Mouse (Mus musculus) lung, embryonic 15.5 days (tissue): Measurements from ENCODE around the gene Sugt1. TPM values are rescaled to one million over a fixed set of nuclear protein-coding genes. Genes with fewer than 3 reads are reported as not detected.

Source experiments
- ATAC-seq: fragments of 200-750 bp; cut with Nextera tagmentation; 2 replicates; pipeline ENCODE4 v1.8.0; 2017; ENCODE audit warnings: moderate number of reproducible peaks, borderline replicate concordance; ENCODE audit not compliant: low FRiP score, low TSS enrichment; ENCODE audit errors: extremely low read depth
- H3K27ac ChIP-seq: fragments of 300-500 bp; sonication (generic); 2 replicates; pipeline ENCODE4 v1.5.1; 2015; ENCODE audit warnings: moderate library complexity, mild to moderate bottlenecking, inconsistent platforms
- H3K27me3 ChIP-seq: fragments of 300-500 bp; sonication (generic); 2 replicates; pipeline ENCODE4 v1.6.1; 2015; ENCODE audit warnings: inconsistent platforms
- H3K36me3 ChIP-seq: fragments of 300-500 bp; sonication (generic); 2 replicates; pipeline ENCODE4 v1.6.1; 2015; ENCODE audit warnings: inconsistent platforms
- H3K4me1 ChIP-seq: fragments of 300-500 bp; sonication (generic); 2 replicates; pipeline ENCODE4 v1.6.1; 2015; ENCODE audit warnings: inconsistent platforms
- H3K4me2 ChIP-seq: fragments of 300-500 bp; sonication (generic); 2 replicates; pipeline ENCODE4 v1.6.1; 2015; ENCODE audit warnings: inconsistent platforms, mild to moderate bottlenecking, moderate library complexity
- H3K4me3 ChIP-seq: fragments of 300-500 bp; sonication (generic); 2 replicates; pipeline ENCODE4 v1.5.1; 2015; ENCODE audit warnings: mild to moderate bottlenecking, inconsistent platforms
- H3K9ac ChIP-seq: fragments of 300-500 bp; sonication (generic); 2 replicates; pipeline ENCODE4 v1.6.1; 2015; ENCODE audit warnings: inconsistent platforms
- H3K9me3 ChIP-seq: fragments of 300-500 bp; sonication (generic); 2 replicates; pipeline ENCODE4 v1.6.1; 2016; ENCODE audit warnings: inconsistent platforms
- WGBS: fragments of 180-500 bp; shearing (Covaris S2); methylation state at CpG from one replicate; pipeline ENCODE4 v1.1.7; 2015; 5-methylcytosine and 5-hydroxymethylcytosine counted together
- polyA plus RNA-seq: library from polyadenylated mRNA; unstranded; fragments of >200 nt; fragmentation: Nextera tagmentation; extraction: Ambion mirVana; gene quantifications from 2 replicates; pipeline ENCODE4 v1.2.1, GENCODE M21; 2015

Sugt1 gene
- polyA plus RNA-seq, 1 experiment from 2014 or later: 127 TPM

- H3K9me3 ChIP-seq: no peaks in the 10 kb centered on the region
- no peak for ATAC-seq
- peak overlapping the region; percentile 66 for H3K4me3 ChIP-seq
- H3K4me2 ChIP-seq: peak overlapping the region; percentile 64
- H3K36me3 ChIP-seq: peaks cover 2% of the 10 kb centered on the region; the same call in 1 of the 2 replicates
- H3K4me1 ChIP-seq: peaks cover 13% of the 10 kb centered on the region
- no peaks in the 10 kb centered on the region for H3K27me3 ChIP-seq
- 28% methylated on average over 16 of the region's 16 CpGs for WGBS
- peak overlapping the region; percentile 95 for H3K27ac ChIP-seq
- peak overlapping the region; percentile 66 for H3K9ac ChIP-seq
Observed at GRCm38 (mm10) chr14:79586499-79587138, 872 bp upstream of the Sugt1 start.

DNA sequence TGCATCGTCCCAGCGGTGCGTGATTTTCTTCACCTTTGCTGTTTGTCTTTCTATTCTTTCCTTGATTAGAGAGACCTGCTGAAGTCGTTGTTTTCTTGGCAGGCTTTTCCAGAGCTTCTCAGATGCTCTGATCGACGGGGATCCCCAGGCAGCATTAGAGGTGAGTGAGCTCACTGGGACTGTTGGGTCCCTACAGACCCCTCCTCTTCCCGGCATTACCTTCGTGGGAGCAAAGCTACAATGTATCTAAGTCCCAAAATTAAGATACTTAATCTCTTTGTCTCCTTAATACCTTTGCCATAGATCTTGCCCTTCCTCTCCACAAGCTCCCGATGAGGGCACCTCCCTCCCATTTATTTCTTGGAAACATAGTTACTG, 350 bp downstream of the Sugt1 start:
- ATAC-seq: peak; percentile 16; the same call in 1 of the 2 replicates
- 3% methylated on average over 9 of the region's 9 CpGs for WGBS

GRCm38 (mm10) chr14:79588534-79588951, 1.1 kb downstream of the Sugt1 start:
- H3K4me1 ChIP-seq: peaks cover 13% of the 10 kb centered on the region
- no peak overlapping the region for H3K27ac ChIP-seq
- peak overlapping the region; percentile 66 for H3K4me3 ChIP-seq
- no peaks in the 10 kb centered on the region for H3K9me3 ChIP-seq
- H3K9ac ChIP-seq: peak overlapping the region; percentile 60
- H3K36me3 ChIP-seq: no peaks in the 10 kb centered on the region; the same call in 1 of the 2 replicates
- 76% methylated on average over 9 of the region's 9 CpGs for WGBS
- H3K27me3 ChIP-seq: no peaks in the 10 kb centered on the region
- no peak for ATAC-seq
- peak overlapping the region; percentile 64 for H3K4me2 ChIP-seq

More for the DNA sequence above, 350 bp downstream of the Sugt1 start:
- Histone ChIP-seq H3K4me2 (peak overlapping the region; percentile 64), H3K27me3 (no peaks in the 10 kb centered on the region), H3K4me3 (peak overlapping the region; percentile 66), H3K4me1 (peaks cover 13% of the 10 kb centered on the region), H3K9ac (peak overlapping the region; percentile 60), H3K36me3 (no peaks in the 10 kb centered on the region; the same call in 1 of the 2 replicates), H3K27ac (peak overlapping the region; percentile 95), H3K9me3 (no peaks in the 10 kb centered on the region)

DNA sequence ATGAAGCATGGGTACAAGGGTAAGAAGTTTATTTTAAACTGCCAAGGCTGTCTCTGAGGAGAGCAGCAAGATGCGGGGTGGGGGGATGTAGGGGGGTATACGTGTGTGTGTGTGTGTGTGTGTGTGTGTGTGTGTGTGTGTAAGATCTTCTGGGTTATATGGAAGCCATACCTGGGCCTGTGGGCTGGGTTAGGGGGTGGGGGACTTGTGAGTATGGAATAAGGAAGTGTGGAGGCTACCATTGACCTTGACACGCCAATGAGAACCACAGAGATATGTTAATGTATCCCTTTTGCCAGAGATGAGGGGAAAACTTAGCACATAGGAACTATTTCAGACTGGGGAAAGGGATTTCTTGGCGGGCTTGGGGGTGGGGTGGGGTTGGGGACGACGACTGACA, 1.9 kb downstream of the Sugt1 start:
- Histone ChIP-seq H3K4me3 (no peak overlapping the region), H3K9me3 (no peaks in the 10 kb centered on the region), H3K4me1 (peaks cover 13% of the 10 kb centered on the region), H3K9ac (no peak overlapping the region), H3K4me2 (no peak overlapping the region; the same call in 1 of the 2 replicates), H3K36me3 (no peaks in the 10 kb centered on the region; the same call in 1 of the 2 replicates), H3K27me3 (no peaks in the 10 kb centered on the region), H3K27ac (no peak overlapping the region)
- ATAC-seq: no peak
- WGBS: 86% methylated on average over 6 of the region's 6 CpGs

GRCm38 (mm10) chr14:79590916-79591315, 3.4 kb downstream of the Sugt1 start:
- no peak overlapping the region for H3K9ac ChIP-seq
- 93% methylated on average over 8 of the region's 8 CpGs for WGBS
- H3K27ac ChIP-seq: no peak overlapping the region
- peaks cover 13% of the 10 kb centered on the region for H3K4me1 ChIP-seq
- no peaks in the 10 kb centered on the region for H3K27me3 ChIP-seq
- ATAC-seq: no peak
- peaks cover 4% of the 10 kb centered on the region; the same call in 1 of the 2 replicates for H3K36me3 ChIP-seq
- no peak overlapping the region for H3K4me2 ChIP-seq
- no peaks in the 10 kb centered on the region for H3K9me3 ChIP-seq
- H3K4me3 ChIP-seq: no peak overlapping the region

- Histone ChIP-seq H3K4me2 (no peak overlapping the region), H3K4me1 (peaks cover 13% of the 10 kb centered on the region), H3K4me3 (no peak overlapping the region), H3K27ac (no peak overlapping the region), H3K36me3 (peaks cover 6% of the 10 kb centered on the region; the same call in 1 of the 2 replicates), H3K9me3 (no peaks in the 10 kb centered on the region), H3K9ac (no peak overlapping the region), H3K27me3 (no peaks in the 10 kb centered on the region)
- WGBS: 89% methylated on average over 2 of the region's 2 CpGs
- ATAC-seq: no peak
Observed at GRCm38 (mm10) chr14:79591611-79592010, 4.1 kb downstream of the Sugt1 start.

GRCm38 (mm10) chr14:79594069-79594468, 6.6 kb downstream of the Sugt1 start:
- ATAC-seq: no peak
- Histone ChIP-seq H3K4me1 (peaks cover 5% of the 10 kb centered on the region), H3K27ac (no peak overlapping the region), H3K9me3 (no peaks in the 10 kb centered on the region), H3K4me2 (no peak overlapping the region), H3K9ac (no peak overlapping the region), H3K27me3 (no peaks in the 10 kb centered on the region), H3K4me3 (no peak overlapping the region), H3K36me3 (peaks cover 17% of the 10 kb centered on the region)
- WGBS: 83% methylated on average over 5 of the region's 5 CpGs

GRCm38 (mm10) chr14:79596602-79597001, 9.1 kb downstream of the Sugt1 start:
- H3K27me3 ChIP-seq: no peaks in the 10 kb centered on the region
- H3K27ac ChIP-seq: no peak overlapping the region
- no peak overlapping the region for H3K9ac ChIP-seq
- peaks cover 2% of the 10 kb centered on the region; the same call in 1 of the 2 replicates for H3K4me1 ChIP-seq
- no peak for ATAC-seq
- H3K36me3 ChIP-seq: peaks cover 41% of the 10 kb centered on the region
- no peak overlapping the region for H3K4me3 ChIP-seq
- H3K4me2 ChIP-seq: no peak overlapping the region
- WGBS: 41% methylated on average over 4 of the region's 4 CpGs
- H3K9me3 ChIP-seq: no peaks in the 10 kb centered on the region

DNA sequence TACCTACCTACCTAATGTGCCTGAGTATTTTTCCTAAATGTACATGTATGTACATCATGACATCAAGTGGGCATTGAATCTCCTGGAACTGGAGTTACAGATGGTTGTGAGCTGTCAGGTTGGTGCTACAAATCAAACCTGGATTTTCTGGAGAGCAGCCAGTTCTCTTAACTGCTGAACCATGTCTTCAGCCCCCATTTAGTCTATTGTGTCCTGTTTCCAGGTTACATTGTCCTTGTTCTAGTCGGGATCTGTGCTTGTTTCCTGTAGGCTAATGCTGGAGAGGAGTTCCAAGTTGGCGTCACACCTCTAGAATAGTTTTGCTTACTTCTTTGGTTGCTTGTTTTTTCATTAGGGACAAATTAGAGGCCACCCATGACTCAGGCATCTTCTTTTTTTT, 18.4 kb downstream of the Sugt1 start:
- Histone ChIP-seq H3K27me3 (no peaks in the 10 kb centered on the region), H3K9me3 (no peaks in the 10 kb centered on the region), H3K9ac (no peak overlapping the region), H3K4me3 (no peak overlapping the region), H3K27ac (no peak overlapping the region), H3K36me3 (peaks cover 67% of the 10 kb centered on the region), H3K4me1 (no peaks in the 10 kb centered on the region), H3K4me2 (no peak overlapping the region)
- 82% methylated on average over 2 of the region's 2 CpGs for WGBS
- ATAC-seq: no peak

DNA sequence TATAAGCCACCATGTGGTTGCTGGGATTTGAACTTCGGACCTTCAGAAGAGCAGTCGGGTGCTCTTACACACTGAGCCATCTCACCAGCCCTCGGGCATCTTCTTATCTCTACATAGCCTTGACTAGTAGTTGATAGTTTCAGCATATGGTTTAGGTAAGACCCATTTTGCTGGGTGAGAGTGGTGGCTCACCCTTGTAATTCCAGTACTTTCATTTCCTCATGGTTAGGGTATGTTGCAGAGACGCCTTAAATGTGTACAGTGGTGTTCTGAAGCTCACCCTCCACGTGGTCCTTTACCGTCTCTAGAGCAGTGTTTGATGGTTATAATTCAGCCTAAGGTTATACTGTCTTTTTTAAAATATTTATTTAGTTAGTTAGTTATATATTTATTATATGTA, 18.9 kb downstream of the Sugt1 start:
- no peaks in the 10 kb centered on the region for H3K27me3 ChIP-seq
- H3K4me2 ChIP-seq: no peak overlapping the region
- no peaks in the 10 kb centered on the region for H3K9me3 ChIP-seq
- H3K36me3 ChIP-seq: peaks cover 67% of the 10 kb centered on the region
- no peak overlapping the region for H3K9ac ChIP-seq
- H3K4me1 ChIP-seq: no peaks in the 10 kb centered on the region
- no peak for ATAC-seq
- H3K4me3 ChIP-seq: no peak overlapping the region
- 90% methylated on average over 6 of the region's 6 CpGs for WGBS
- no peak overlapping the region for H3K27ac ChIP-seq

DNA sequence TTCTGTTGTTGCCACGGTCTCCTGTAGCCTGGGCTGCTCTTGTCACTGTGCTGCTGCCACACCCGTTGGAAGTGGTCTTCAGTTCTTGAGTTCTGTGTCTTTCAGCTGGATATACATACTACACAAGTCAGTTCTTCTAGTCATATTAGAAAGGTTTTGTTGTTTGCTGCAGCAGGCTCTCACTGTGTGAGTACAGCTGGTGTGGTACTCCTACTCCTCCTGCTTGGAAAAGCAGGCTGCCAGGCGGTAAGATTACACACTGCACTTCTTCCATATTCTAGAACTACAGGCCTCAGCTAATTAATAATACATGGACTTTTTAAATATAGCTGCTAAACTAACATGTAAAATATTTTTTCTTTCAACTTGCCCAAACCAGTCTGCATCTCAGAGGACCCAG, 19.4 kb downstream of the Sugt1 start:
- Histone ChIP-seq H3K27me3 (no peaks in the 10 kb centered on the region), H3K4me3 (no peak overlapping the region), H3K4me1 (no peaks in the 10 kb centered on the region), H3K4me2 (no peak overlapping the region), H3K27ac (no peak overlapping the region), H3K9me3 (no peaks in the 10 kb centered on the region), H3K36me3 (peaks cover 66% of the 10 kb centered on the region), H3K9ac (no peak overlapping the region)
- no peak for ATAC-seq
- 87% methylated on average over 3 of the region's 3 CpGs for WGBS

DNA sequence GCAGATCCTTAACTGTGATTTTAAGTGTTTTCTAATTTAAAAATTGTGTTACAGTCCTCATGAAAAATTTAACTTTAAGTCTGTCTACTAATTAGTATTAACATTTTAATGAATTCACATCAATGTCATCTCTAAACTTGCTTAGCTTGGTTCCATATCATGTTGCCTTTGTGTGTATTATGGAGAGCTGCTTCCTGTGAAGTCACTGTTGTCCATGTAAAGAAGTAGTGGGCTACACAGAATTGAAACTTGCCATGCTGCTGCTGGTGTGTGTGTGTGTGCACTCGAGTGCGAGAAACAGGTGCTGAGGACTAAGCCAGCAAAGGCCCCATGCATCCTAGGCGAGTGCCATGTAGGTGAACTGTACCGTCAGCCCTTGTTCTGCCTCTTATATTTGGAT, 19.9 kb downstream of the Sugt1 start:
- no peaks in the 10 kb centered on the region for H3K4me1 ChIP-seq
- no peak overlapping the region for H3K27ac ChIP-seq
- H3K9me3 ChIP-seq: no peaks in the 10 kb centered on the region
- H3K9ac ChIP-seq: no peak overlapping the region
- ATAC-seq: no peak
- no peak overlapping the region for H3K4me3 ChIP-seq
- H3K27me3 ChIP-seq: no peaks in the 10 kb centered on the region
- no peak overlapping the region for H3K4me2 ChIP-seq
- H3K36me3 ChIP-seq: peaks cover 67% of the 10 kb centered on the region
- WGBS: 93% methylated on average over 4 of the region's 4 CpGs
